Mouse (Mus musculus) urinary bladder, adult 2 months (tissue): ENCODE data around the gene Fam184b. TPM values are rescaled to one million over a fixed set of nuclear protein-coding genes. Genes with fewer than 3 reads are reported as not detected.
A peak's percentile ranks its signal among the peaks of the same experiment; 100 is the strongest.
"Not testable (repeated sequence)": the region's sequence is repeated elsewhere in the genome, so short reads cannot be mapped to it uniquely, and the experiment has no call there.

Experiments used
- DNase-seq: peaks from one replicate; pipeline ENCODE4 v3.0.0; 2022; ENCODE audit warnings: low spot score
- polyA plus RNA-seq: library from polyadenylated mRNA; depleted of rRNA; stranded (reverse); fragments of >200 nt; gene quantifications from 2 replicates; pipeline ENCODE4 v1.2.3, GENCODE M21; 2012; rRNA removed

Gene Fam184b
- polyA plus RNA-seq: 0.01 and 0.03 TPM in 2 replicates

DNA sequence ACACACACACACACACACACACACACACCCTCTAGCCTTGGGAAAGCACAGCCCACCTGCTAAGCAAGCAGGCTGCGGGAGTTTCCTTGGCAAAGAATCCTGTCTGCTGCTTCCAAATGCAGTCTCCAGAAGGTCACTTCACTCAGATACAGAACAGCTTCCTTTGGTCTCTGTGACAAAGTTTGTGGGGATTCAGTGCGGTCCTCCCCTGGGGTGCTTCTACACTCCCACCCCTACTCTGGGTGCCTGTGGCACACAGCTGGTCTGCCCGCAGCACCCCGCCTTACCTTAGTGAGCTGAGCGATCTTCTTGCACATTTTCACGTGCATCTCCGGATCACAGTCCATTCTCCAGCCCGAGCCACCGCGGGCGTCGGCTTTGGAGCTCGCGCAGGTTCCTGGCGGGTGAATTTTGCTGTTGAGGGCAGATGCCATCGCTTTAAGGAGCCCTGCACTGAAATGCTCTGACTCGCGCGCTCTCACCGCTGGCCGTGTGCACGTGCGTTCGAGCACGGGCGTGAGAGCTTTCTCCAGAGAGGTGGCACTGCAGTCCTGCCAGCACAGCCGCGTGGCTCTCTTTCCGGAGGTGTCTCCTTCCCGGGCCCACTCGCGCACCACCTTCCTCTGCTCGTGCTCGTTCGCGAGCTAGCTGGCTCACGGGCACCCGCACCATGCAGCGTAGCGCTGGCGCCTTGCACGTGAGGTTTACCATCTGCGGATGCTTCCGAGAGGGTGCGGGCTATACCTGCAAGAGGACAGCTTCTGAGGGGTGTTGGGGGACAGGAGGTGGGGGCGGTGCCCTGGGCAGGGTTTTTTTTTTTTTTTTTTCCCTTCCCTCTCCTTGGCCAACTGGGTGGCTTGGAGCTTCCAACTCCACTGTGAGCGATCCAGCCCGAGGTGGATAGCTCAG is at the start of gene Fam184b:
Gene Fam184b (minus strand): TSS at position 809 of the 909 bp plus-strand sequence.
- DNase-seq: no peak

- no peak for DNase-seq
Measured at GRCm38 (mm10) chr5:45689152-45689551, 49.7 kb upstream of the Fam184b start.

GRCm38 (mm10) chr5:45686223-45686622 is 46.8 kb upstream of the Fam184b start:
- no peak for DNase-seq

- no peak for DNase-seq
Measured at GRCm38 (mm10) chr5:45685243-45685642, 45.8 kb upstream of the Fam184b start.

DNA sequence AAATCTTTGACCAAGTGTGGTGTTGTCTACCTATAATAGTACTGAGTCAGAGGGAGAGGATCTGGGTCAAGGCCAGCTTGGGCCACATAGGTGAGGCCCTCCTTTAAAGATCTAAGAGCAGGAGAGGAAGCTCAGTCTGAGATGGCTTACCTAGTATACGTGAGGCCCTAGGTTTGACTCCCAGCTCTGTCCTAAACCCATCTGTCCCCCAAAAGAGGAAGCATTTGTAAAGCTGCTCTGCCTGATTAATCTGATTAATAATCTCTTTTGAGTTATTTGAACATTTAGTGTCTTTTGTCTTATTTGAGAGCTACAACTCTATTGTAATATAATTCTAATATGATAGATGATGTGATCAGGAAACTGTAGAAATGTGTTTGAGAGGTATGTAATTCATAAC is 44.0 kb upstream of the Fam184b start:
- no peak for DNase-seq

- no peak for DNase-seq
Measured at GRCm38 (mm10) chr5:45679955-45680354, 40.5 kb upstream of the Fam184b start.

GRCm38 (mm10) chr5:45677639-45678038 is 38.2 kb upstream of the Fam184b start:
- DNase-seq: no peak

DNA sequence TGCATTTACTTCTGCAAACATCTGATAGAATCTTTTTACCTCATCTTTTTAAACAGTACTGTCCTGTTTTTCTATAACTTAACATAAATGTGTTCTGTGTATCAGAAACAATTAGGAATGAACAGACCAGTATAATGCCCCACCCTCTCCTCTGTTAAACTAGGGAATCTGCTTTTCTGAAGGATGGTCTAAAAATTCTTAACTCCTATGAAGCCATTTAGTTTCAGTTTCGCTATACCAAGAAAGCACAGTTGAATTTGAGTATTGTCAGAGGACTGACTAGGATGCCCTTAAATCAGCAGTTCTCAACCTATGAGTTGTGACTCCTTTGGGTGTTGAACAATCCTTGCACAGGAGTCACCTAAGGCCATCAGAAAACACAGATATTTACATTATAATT is 35.6 kb upstream of the Fam184b start:
- no peak for DNase-seq

DNA sequence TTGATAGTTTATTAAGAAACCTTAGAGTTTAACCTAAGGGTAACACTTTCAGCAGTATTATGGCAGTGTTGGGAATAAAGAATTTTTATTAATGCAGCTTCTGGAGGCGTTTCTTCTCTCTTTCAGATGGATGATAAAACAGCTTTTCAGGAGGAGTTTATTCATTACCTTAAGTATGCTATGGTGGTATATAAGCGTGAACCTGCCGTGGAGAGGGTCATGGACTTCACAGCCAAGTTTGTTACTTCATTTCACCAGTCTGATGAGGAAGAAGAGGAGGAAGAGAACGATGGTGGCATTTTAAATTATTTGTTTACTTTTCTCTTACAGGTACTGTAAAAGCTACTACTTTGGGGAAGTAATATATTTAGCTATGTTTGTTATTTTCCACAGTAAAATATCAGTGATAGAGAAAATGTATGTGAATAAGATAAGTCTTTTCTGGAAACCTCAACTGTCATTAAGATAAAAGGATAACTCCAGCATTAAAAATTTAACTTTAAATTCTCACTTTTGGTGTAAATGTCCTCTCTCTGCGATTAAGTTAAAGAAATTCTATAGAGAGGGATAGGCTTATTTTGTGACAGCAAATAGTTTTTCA is 31.6 kb upstream of the Fam184b start:
- DNase-seq: no peak

GRCm38 (mm10) chr5:45670280-45670670 is 30.9 kb upstream of the Fam184b start:
- DNase-seq: no peak

- peak; percentile 100 for DNase-seq
Measured at GRCm38 (mm10) chr5:45669598-45670279, 30.3 kb upstream of the Fam184b start, which contains the start of gene Ncapg. Ncapg (plus strand) TSS chr5:45669919.

DNA sequence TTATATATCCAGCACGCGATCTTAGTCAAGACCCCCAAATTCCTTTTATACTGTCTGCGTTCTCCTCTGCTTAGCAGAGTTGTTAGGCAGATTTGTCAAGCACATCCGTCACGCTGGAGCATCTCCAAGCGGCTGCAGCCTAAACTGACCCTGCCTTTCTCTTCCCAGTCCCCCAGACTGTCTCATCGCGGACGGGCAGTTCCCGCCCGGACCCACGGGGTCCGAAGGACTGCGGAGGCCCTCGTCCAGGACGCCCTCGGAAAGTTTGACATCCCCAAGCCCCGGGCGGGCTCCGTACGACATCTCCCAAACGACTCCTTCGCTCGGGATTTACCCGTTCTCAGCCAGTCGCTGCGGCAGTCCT is 29.8 kb upstream of the Fam184b start:
- no peak for DNase-seq

- no peak for DNase-seq
Measured at GRCm38 (mm10) chr5:45668831-45669230, 29.4 kb upstream of the Fam184b start.

DNA sequence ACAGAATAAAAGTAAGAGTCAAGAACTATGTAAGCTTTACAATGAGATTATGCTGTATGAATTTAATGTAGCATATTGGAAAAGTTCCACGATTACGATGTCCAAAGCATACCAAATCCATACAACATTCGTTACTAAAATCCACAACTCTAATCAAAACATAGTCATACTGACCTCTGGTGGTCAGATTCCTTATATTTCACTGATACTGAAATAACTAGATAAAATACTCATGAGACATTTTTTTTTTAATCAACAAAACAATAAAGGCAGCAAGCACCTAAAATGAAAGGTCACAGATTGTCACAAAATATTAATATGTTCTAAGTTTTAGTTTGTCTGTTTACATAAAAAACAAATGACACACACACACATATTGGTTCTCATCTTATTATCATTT is 28.9 kb upstream of the Fam184b start:
- no peak for DNase-seq

GRCm38 (mm10) chr5:45658406-45658805 is 19.0 kb upstream of the Fam184b start:
- DNase-seq: not testable (repeated sequence)

DNA sequence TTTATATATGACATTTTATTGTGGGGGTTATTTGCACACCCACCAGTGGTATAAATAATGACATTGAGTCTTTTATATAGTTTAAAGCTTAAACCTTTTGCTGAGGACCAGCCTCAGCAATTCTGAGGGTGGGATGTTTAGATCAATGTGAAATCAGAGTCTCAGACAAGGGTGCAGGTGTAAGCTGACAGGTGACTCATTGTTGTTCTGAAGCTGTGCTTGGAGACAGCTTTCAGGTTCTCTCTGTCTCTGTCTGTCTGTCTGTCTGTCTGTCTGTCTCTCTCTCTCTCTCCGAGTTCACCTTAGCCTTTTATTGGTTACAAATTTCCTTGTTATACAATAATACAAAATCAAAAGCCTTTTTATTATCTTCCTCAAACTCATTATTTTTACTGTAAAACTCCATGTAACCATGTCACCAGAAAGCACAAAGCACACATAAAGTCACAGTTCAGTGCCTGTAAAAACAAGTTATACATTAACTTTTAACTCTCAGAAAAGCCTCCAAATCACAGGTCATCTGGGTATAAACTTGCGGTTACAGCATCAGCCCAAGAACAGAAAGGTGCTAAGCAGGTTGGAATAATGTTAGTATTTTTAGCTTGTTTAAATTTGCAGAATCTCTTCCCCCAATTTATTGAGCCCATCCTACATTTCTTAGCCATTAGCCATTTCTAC is 11.8 kb upstream of the Fam184b start:
- no peak for DNase-seq

GRCm38 (mm10) chr5:45639715-45640092 is 290 bp upstream of the Fam184b start:
- DNase-seq: no peak

DNA sequence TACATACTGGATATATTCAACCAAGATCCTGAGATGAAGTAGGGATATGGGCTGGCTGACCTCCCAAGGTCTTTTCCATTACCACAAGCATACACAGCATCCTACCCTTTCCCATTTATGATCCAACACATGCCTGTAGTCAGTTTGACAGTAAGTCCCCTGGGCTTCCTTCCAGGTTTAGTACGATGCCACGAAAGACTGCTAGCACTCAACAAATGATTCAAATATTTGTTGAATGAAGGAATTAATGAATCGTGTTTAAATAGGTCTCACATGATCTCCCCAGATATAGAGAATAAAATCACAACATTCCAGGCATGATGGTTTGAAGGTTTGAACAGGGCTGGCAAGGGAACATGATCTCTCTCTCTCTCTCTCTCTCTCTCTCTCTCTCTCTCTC is 1.0 kb downstream of the Fam184b start:
- DNase-seq: no peak

GRCm38 (mm10) chr5:45629470-45629869 is 9.9 kb downstream of the Fam184b start:
- no peak for DNase-seq

DNA sequence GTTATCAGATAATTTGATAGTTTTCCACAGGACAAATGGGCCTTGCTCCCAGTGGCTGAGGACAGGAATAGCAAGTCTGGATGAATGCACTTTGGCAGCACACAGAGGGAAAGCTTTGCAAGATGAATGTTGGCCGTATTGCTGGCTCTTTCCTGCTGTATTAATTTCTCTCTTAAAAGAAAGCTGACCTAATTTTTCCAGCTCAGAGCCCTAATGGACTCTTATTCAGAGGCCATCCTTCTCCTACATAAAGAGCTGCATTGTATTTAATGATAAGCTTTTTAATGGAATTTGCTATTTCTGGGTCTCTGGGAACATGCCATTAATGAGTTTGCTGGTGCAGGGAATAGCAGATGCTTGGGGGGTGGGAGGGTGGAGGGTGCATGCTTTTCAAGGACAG is 11.6 kb downstream of the Fam184b start:
- no peak for DNase-seq

DNA sequence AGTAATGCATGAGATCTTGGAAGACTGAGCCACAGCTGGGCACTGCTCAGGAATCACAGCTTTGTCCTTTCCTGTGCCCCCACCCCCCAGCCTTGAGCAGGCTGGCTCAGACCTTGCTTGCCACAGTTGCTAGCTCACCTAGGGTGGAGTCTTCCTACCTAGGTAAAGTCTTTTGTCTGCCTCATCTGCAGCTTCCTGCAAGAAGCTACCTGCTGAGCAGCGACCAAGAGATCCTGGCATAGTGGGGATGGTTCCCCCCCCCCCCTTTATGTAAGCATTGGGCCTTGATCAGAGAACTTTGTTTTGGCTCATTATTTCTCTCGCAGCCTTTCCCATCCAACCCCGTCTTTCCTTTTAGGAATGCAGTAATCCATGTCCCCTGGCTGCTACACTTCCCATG is 17.9 kb downstream of the Fam184b start:
- no peak for DNase-seq

GRCm38 (mm10) chr5:45599056-45599455 is 40.4 kb downstream of the Fam184b start:
- DNase-seq: no peak
